Mouse (Mus musculus) lung, postnatal 0 days (tissue): ENCODE measurements at regions not wholly inside any gene's neighbourhood (a gene's known extent, or its start where the extent isn't known, plus 50 kb on each side); places are given as distances from the start of the nearest gene placed in this dataset.
"Not testable (repeated sequence)": the region's sequence is repeated elsewhere in the genome, so short reads cannot be mapped to it uniquely, and the experiment has no call there.

Experiments used
- ATAC-seq: fragments of 200-750 bp; cut with Nextera tagmentation; 2 replicates; pipeline ENCODE4 v1.8.0; 2017; ENCODE audit warnings: moderate library complexity
- DNase-seq: peaks from one replicate; pipeline ENCODE4 v3.0.0-alpha.2; 2016; ENCODE audit warnings: low spot score
- H3K27ac ChIP-seq: fragments of 300-500 bp; sonication (generic); 2 replicates; pipeline ENCODE4 v1.5.1; 2014; ENCODE audit warnings: antibody characterized with exemption, mild to moderate bottlenecking, low read length, mixed read lengths
- H3K27me3 ChIP-seq: fragments of 300-500 bp; sonication (generic); replicated peaks from 2 replicates; pipeline ENCODE4 v1.6.1; 2014; ENCODE audit warnings: low read length, mixed read lengths; ENCODE audit not compliant: insufficient read depth
- H3K36me3 ChIP-seq: fragments of 300-500 bp; sonication (generic); 2 replicates; pipeline ENCODE4 v1.6.1; 2014; ENCODE audit warnings: low read length, mixed read lengths; ENCODE audit not compliant: insufficient read depth
- H3K4me1 ChIP-seq: fragments of 300-500 bp; sonication (generic); 2 replicates; pipeline ENCODE4 v1.6.1; 2014; ENCODE audit warnings: antibody characterized with exemption, low read depth, low read length, mixed read lengths; ENCODE audit not compliant: insufficient read depth
- H3K4me2 ChIP-seq: fragments of 300-500 bp; sonication (generic); replicated peaks from 2 replicates; pipeline ENCODE4 v1.6.1; 2014; ENCODE audit warnings: low read depth, mild to moderate bottlenecking, low read length, moderate library complexity, mixed read lengths
- H3K4me3 ChIP-seq: fragments of 300-500 bp; sonication (generic); 2 replicates; pipeline ENCODE4 v1.5.1; 2014; ENCODE audit warnings: low read depth, low read length
- H3K9ac ChIP-seq: fragments of 300-500 bp; sonication (generic); replicated peaks from 2 replicates; pipeline ENCODE4 v1.6.1; 2014; ENCODE audit warnings: low read depth, mild to moderate bottlenecking
- H3K9me3 ChIP-seq: fragments of 300-500 bp; sonication (generic); 2 replicates; pipeline ENCODE4 v1.6.1; 2016; ENCODE audit warnings: low read length, mixed read lengths
- CTCF ChIP-seq: IDR thresholded peaks from 2 replicates; pipeline ENCODE4 v1.5.1; 2016; ENCODE audit warnings: antibody characterized with exemption, mild to moderate bottlenecking
- EP300 ChIP-seq: IDR thresholded peaks from 2 replicates; pipeline ENCODE4 v1.6.1; 2016; ENCODE audit warnings: antibody characterized with exemption, mild to moderate bottlenecking, control low read depth
- WGBS: fragments of 180-500 bp; shearing (Covaris S2); extraction: QIAGEN DNeasy Blood & Tissue Kit; methylation state at CpG from one replicate; pipeline ENCODE4 v1.1.7; 2014; 5-methylcytosine and 5-hydroxymethylcytosine counted together

GRCm38 (mm10) chr5:6590058-6590457, 713.9 kb upstream of the Tex47 start:
- no peak overlapping the region for H3K4me3 ChIP-seq
- no peak for DNase-seq
- no peaks in the 10 kb centered on the region for H3K27me3 ChIP-seq
- TF ChIP-seq EP300 (no peak), CTCF (no peak)
- H3K9ac ChIP-seq = no peak overlapping the region
- no peak for ATAC-seq
- no peaks in the 10 kb centered on the region for H3K9me3 ChIP-seq
- H3K36me3 ChIP-seq = no peaks in the 10 kb centered on the region
- H3K4me1 ChIP-seq = no peaks in the 10 kb centered on the region
- H3K27ac ChIP-seq = no peak overlapping the region
- WGBS = 73% methylated on average over 4 of the region's 4 CpGs
- H3K4me2 ChIP-seq = no peak overlapping the region

DNA sequence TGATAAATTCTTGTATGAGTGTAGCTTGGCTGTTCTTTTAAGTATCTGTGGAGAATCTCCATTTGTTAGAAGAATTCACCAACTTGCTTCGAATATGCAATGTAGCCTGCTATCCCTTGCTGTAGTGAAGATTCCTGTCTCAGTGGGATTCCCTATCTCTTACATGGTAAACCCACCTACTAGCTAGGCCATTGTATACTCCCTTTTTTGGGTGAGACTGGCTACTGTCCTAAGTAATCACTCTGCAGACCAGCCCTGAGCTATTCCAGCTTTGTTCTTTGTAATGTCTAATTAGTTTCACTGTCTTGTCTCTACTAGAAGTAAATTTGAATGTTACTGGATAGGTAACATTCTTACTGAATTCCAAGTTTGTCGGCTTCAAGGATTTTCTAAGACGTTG, 692.8 kb upstream of the Tex47 start:
- DNase-seq, ATAC-seq, H3K9me3 ChIP-seq, H3K36me3 ChIP-seq, H3K9ac ChIP-seq, H3K27ac ChIP-seq, H3K4me3 ChIP-seq, H3K4me2 ChIP-seq, H3K27me3 ChIP-seq, H3K4me1 ChIP-seq: not testable (repeated sequence)
- WGBS = 66% methylated on average over 3 of the region's 3 CpGs

DNA sequence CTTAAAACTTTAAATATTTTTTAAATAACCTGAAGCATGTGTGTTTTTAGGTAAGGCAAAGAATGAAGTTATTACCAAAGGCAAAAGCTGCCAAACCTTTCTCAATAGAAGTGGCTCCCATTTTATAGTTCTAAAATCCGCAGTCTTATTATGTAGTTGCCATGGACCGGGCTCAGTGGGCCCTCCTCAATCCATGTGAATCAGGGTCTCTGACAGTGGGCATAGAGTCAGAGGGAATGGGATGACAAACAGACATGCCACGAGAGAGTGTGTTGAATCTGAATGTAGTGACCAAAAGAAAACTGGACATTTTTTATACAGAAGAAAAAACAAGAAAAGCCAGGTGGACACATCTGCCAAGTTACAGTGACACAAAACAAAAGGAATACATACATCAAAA, 659.0 kb upstream of the Tex47 start:
- 71% methylated on average over 3 of the region's 3 CpGs for WGBS
- H3K4me2 ChIP-seq = no peak overlapping the region

GRCm38 (mm10) chr5:6676211-6676610, 627.7 kb upstream of the Tex47 start:
- DNase-seq, H3K36me3 ChIP-seq, H3K9ac ChIP-seq, H3K9me3 ChIP-seq, H3K27ac ChIP-seq, H3K4me1 ChIP-seq, H3K4me3 ChIP-seq, H3K27me3 ChIP-seq, H3K4me2 ChIP-seq, ATAC-seq: not testable (repeated sequence)
- 53% methylated on average over 3 of the region's 3 CpGs for WGBS

More for the DNA sequence above, 659.0 kb upstream of the Tex47 start:
- no peaks in the 10 kb centered on the region for H3K36me3 ChIP-seq
- H3K9ac ChIP-seq = no peak overlapping the region
- no peak overlapping the region for H3K4me3 ChIP-seq
- H3K27me3 ChIP-seq = no peaks in the 10 kb centered on the region
- H3K4me1 ChIP-seq = no peaks in the 10 kb centered on the region
- H3K27ac ChIP-seq = no peak overlapping the region
- ATAC-seq (no peak), DNase-seq (no peak)
- no peaks in the 10 kb centered on the region for H3K9me3 ChIP-seq
- no peak for TF ChIP-seq EP300
- TF ChIP-seq CTCF = no peak

GRCm38 (mm10) chr5:6709668-6710309, 594.1 kb upstream of the Tex47 start:
- Histone ChIP-seq H3K4me3 (no peak overlapping the region), H3K27me3 (no peaks in the 10 kb centered on the region), H3K4me2 (no peak overlapping the region), H3K36me3 (no peaks in the 10 kb centered on the region), H3K9me3 (no peaks in the 10 kb centered on the region), H3K27ac (no peak overlapping the region), H3K4me1 (no peaks in the 10 kb centered on the region), H3K9ac (no peak overlapping the region)
- ATAC-seq (peak; percentile 85), DNase-seq (peak; percentile 71)
- no peak for TF ChIP-seq CTCF
- TF ChIP-seq EP300 = no peak
- 39% methylated on average over 4 of the region's 4 CpGs for WGBS

GRCm38 (mm10) chr5:6716179-6716578, 587.7 kb upstream of the Tex47 start:
- WGBS = 54% methylated on average over 1 of the region's 1 CpGs
- Histone ChIP-seq H3K4me2 (no peak overlapping the region), H3K9ac (no peak overlapping the region), H3K36me3 (no peaks in the 10 kb centered on the region), H3K4me1 (no peaks in the 10 kb centered on the region), H3K9me3 (no peaks in the 10 kb centered on the region), H3K27ac (no peak overlapping the region), H3K27me3 (no peaks in the 10 kb centered on the region), H3K4me3 (no peak overlapping the region)
- DNase-seq (no peak), ATAC-seq (no peak)
- TF ChIP-seq EP300 (no peak), CTCF (no peak)

GRCm38 (mm10) chr5:6716630-6717029, 587.3 kb upstream of the Tex47 start:
- no peak for ATAC-seq
- H3K4me1 ChIP-seq = no peaks in the 10 kb centered on the region
- H3K4me3 ChIP-seq = no peak overlapping the region
- no peaks in the 10 kb centered on the region for H3K27me3 ChIP-seq
- TF ChIP-seq EP300 = no peak
- TF ChIP-seq CTCF = no peak
- no peak for DNase-seq
- H3K9ac ChIP-seq = no peak overlapping the region
- no peaks in the 10 kb centered on the region for H3K9me3 ChIP-seq
- no peaks in the 10 kb centered on the region for H3K36me3 ChIP-seq
- no peak overlapping the region for H3K4me2 ChIP-seq
- 57% methylated on average over 1 of the region's 1 CpGs for WGBS
- no peak overlapping the region for H3K27ac ChIP-seq
